Mouse (Mus musculus) limb, embryonic 11.5 days (tissue): ENCODE data around the gene Cenpu. TPM values are rescaled to one million over a fixed set of nuclear protein-coding genes. Genes with fewer than 3 reads are reported as not detected.

Experiments used
- ATAC-seq: fragments of 200-750 bp; cut with Nextera tagmentation; 2 replicates; pipeline ENCODE4 v1.8.0; 2017; ENCODE audit warnings: low read depth; ENCODE audit not compliant: insufficient number of reproducible peaks, low FRiP score, low TSS enrichment
- DNase-seq: peaks from one replicate; pipeline ENCODE4 v3.0.0-alpha.2; 2015; ENCODE audit warnings: low spot score
- H3K27ac ChIP-seq: fragments of 300-500 bp; sonication (generic); replicated peaks from 2 replicates; pipeline ENCODE4 v1.5.1; 2014; ENCODE audit warnings: low read depth, mild to moderate bottlenecking, low read length
- H3K27me3 ChIP-seq: fragments of 300-500 bp; sonication (generic); 2 replicates; pipeline ENCODE4 v1.6.1; 2014; ENCODE audit warnings: mild to moderate bottlenecking, low read length, mixed read lengths; ENCODE audit not compliant: control insufficient read depth, insufficient read depth
- H3K36me3 ChIP-seq: fragments of 300-500 bp; sonication (generic); 2 replicates; pipeline ENCODE4 v1.6.1; 2014; ENCODE audit warnings: mild to moderate bottlenecking, low read length, moderate library complexity, mixed read lengths; ENCODE audit not compliant: control insufficient read depth, insufficient read depth
- H3K4me1 ChIP-seq: fragments of 300-500 bp; sonication (generic); 2 replicates; pipeline ENCODE4 v1.6.1; 2014; ENCODE audit warnings: low read length, mixed read lengths; ENCODE audit not compliant: control insufficient read depth, insufficient read depth
- H3K4me2 ChIP-seq: fragments of 300-500 bp; sonication (generic); 2 replicates; pipeline ENCODE4 v1.6.1; 2014; ENCODE audit warnings: low read depth, mild to moderate bottlenecking, moderate library complexity; ENCODE audit not compliant: severe bottlenecking
- H3K4me3 ChIP-seq: fragments of 300-500 bp; sonication (generic); 2 replicates; pipeline ENCODE4 v1.5.1; 2014; ENCODE audit warnings: low read depth, low read length
- H3K9ac ChIP-seq: fragments of 300-500 bp; sonication (generic); 2 replicates; pipeline ENCODE4 v1.6.1; 2014; ENCODE audit warnings: mild to moderate bottlenecking, low read length
- H3K9me3 ChIP-seq: fragments of 300-500 bp; sonication (generic); 2 replicates; pipeline ENCODE4 v1.6.1; 2016; ENCODE audit warnings: low read length; ENCODE audit not compliant: control insufficient read depth
- WGBS: fragments of 180-500 bp; shearing (Covaris S2); extraction: QIAGEN DNeasy Blood & Tissue Kit; methylation state at CpG from one replicate; pipeline ENCODE4 v1.1.7; 2014; 5-methylcytosine and 5-hydroxymethylcytosine counted together
- polyA plus RNA-seq: library from polyadenylated mRNA; unstranded; fragments of >200 nt; fragmentation: Nextera tagmentation; extraction: Ambion mirVana; gene quantifications from 2 replicates; pipeline ENCODE4 v1.2.1, GENCODE M21; 2014

Cenpu gene
- polyA plus RNA-seq, 1 experiment from 2014 or later, result 27.9 TPM

- WGBS, result 40% methylated on average over 1 of the region's 1 CpGs
- no peak overlapping the region for H3K4me3 ChIP-seq
- no peaks in the 10 kb centered on the region; the same call in 1 of the 2 replicates for H3K36me3 ChIP-seq
- no peak overlapping the region for H3K9ac ChIP-seq
- no peak overlapping the region for H3K27ac ChIP-seq
- H3K4me2 ChIP-seq, result no peak overlapping the region
- ATAC-seq, result no peak
- H3K27me3 ChIP-seq, result no peaks in the 10 kb centered on the region
- no peak for DNase-seq
- no peaks in the 10 kb centered on the region for H3K9me3 ChIP-seq
- 0 out of 2 replicates have a peak, but pooled peaks cover 2% of the 10 kb centered on the region for H3K4me1 ChIP-seq
Observed at GRCm38 (mm10) chr8:46625166-46625565, 73.3 kb downstream of the Cenpu start.

GRCm38 (mm10) chr8:46626642-46627041 lies 74.8 kb downstream of the Cenpu start:
- Histone ChIP-seq H3K4me2 (no peak overlapping the region), H3K27ac (no peak overlapping the region), H3K36me3 (peaks cover 2% of the 10 kb centered on the region; the same call in 1 of the 2 replicates), H3K9me3 (no peaks in the 10 kb centered on the region), H3K9ac (no peak overlapping the region), H3K4me3 (no peak overlapping the region), H3K27me3 (no peaks in the 10 kb centered on the region), H3K4me1 (0 out of 2 replicates have a peak, but pooled peaks cover 2% of the 10 kb centered on the region)
- WGBS, result 93% methylated on average over 5 of the region's 5 CpGs
- ATAC-seq (no peak), DNase-seq (no peak)

- DNase-seq (no peak), ATAC-seq (no peak)
- Histone ChIP-seq H3K36me3 (peaks cover 2% of the 10 kb centered on the region; the same call in 1 of the 2 replicates), H3K27ac (no peak overlapping the region), H3K4me2 (no peak overlapping the region), H3K9me3 (no peaks in the 10 kb centered on the region), H3K4me1 (0 out of 2 replicates have a peak, but pooled peaks cover 2% of the 10 kb centered on the region), H3K4me3 (no peak overlapping the region), H3K27me3 (no peaks in the 10 kb centered on the region), H3K9ac (no peak overlapping the region)
- WGBS, result 59% methylated on average over 7 of the region's 7 CpGs
Observed at GRCm38 (mm10) chr8:46627881-46628280, 76.1 kb downstream of the Cenpu start.

- no peak overlapping the region for H3K4me3 ChIP-seq
- H3K4me2 ChIP-seq, result no peak overlapping the region
- DNase-seq, result no peak
- 0 out of 2 replicates have a peak, but pooled peaks cover 2% of the 10 kb centered on the region for H3K4me1 ChIP-seq
- H3K36me3 ChIP-seq, result peaks cover 2% of the 10 kb centered on the region; the same call in 1 of the 2 replicates
- WGBS, result 98% methylated on average over 1 of the region's 1 CpGs
- ATAC-seq, result no peak
- H3K9ac ChIP-seq, result no peak overlapping the region
- no peaks in the 10 kb centered on the region for H3K27me3 ChIP-seq
- H3K27ac ChIP-seq, result no peak overlapping the region
- H3K9me3 ChIP-seq, result no peaks in the 10 kb centered on the region
Observed at GRCm38 (mm10) chr8:46628645-46629044, 76.8 kb downstream of the Cenpu start.

Other genes with a start within 250 kb of the Cenpu start
- 6.9 and 7.0 TPM in 2 replicates for gene Acsl1, start 81.0 kb upstream of the Cenpu start, polyA plus RNA-seq
- gene Primpol, start 65.2 kb downstream of the Cenpu start, polyA plus RNA-seq, result 10.8 and 11.0 TPM in 2 replicates
- 136 and 142 TPM in 2 replicates for gene Casp3, start 65.3 kb downstream of the Cenpu start, polyA plus RNA-seq
- 13.7 and 15.3 TPM in 2 replicates for gene Irf2, start 187.7 kb downstream of the Cenpu start, polyA plus RNA-seq